Mouse (Mus musculus): ENCODE measurements at regions not wholly inside any gene's neighbourhood (a gene's known extent, or its start where the extent isn't known, plus 50 kb on each side); places are given as distances from the start of the nearest gene placed in this dataset.
"Not testable (repeated sequence)": the region's sequence is repeated elsewhere in the genome, so short reads cannot be mapped to it uniquely, and the experiment has no call there.

GRCm38 (mm10) chr15:4206371-4206770 lies 168.9 kb upstream of the Plcxd3 start:
- no peak for DNase-seq (ENCODE audit: low spot score)

- DNase-seq (ENCODE audit: low spot score), result no peak
Measured at GRCm38 (mm10) chr15:4213371-4213770, 161.9 kb upstream of the Plcxd3 start.

GRCm38 (mm10) chr15:4219102-4219501 lies 156.2 kb upstream of the Plcxd3 start:
- DNase-seq (ENCODE audit: low spot score), result peak; percentile 30

GRCm38 (mm10) chr15:4228055-4228454 lies 147.2 kb upstream of the Plcxd3 start:
- peak; percentile 72 for DNase-seq (ENCODE audit: low spot score)

- no peak for DNase-seq (ENCODE audit: low spot score)
Measured at GRCm38 (mm10) chr15:4240649-4241048, 134.6 kb upstream of the Plcxd3 start.

GRCm38 (mm10) chr15:4247637-4248136 lies 127.6 kb upstream of the Plcxd3 start:
- DNase-seq (ENCODE audit: low spot score), result peak; percentile 9

- DNase-seq (ENCODE audit: low spot score), result no peak
Measured at GRCm38 (mm10) chr15:4264601-4265000, 110.7 kb upstream of the Plcxd3 start.

- no peak for DNase-seq (ENCODE audit: low spot score)
Measured at GRCm38 (mm10) chr15:4269835-4270234, 105.5 kb upstream of the Plcxd3 start.

- DNase-seq (ENCODE audit: low spot score), result no peak
Measured at GRCm38 (mm10) chr15:4277011-4277410, 98.3 kb upstream of the Plcxd3 start.

GRCm38 (mm10) chr15:4307498-4307897 lies 67.8 kb upstream of the Plcxd3 start:
- DNase-seq (ENCODE audit: low spot score), result no peak

- not testable (repeated sequence) for DNase-seq (ENCODE audit: low spot score)
Measured at GRCm38 (mm10) chr15:4313698-4314097, 61.6 kb upstream of the Plcxd3 start.

- no peak for DNase-seq (ENCODE audit: low spot score)
Measured at GRCm38 (mm10) chr15:4315897-4316296, 59.4 kb upstream of the Plcxd3 start.
